Mouse (Mus musculus): Measurements from ENCODE around the gene Fgfr1op. TPM values are rescaled to one million over a fixed set of nuclear protein-coding genes. Genes with fewer than 3 reads are reported as not detected.

Fgfr1op gene
- total and polyA plus RNA-seq, 3 experiments = 43.5 to 44.5 TPM; not detected in 1

Other genes starting within 250 kb of the Fgfr1op start
- gene Tagap, start 239.5 kb upstream of the Fgfr1op start, total RNA-seq (2012; rRNA removed) = 3.3 and 4.3 TPM in 2 replicates
- gene Tagap, start 239.5 kb upstream of the Fgfr1op start, polyA plus RNA-seq (2012; ENCODE audit: insufficient read depth in 1 of 2, insufficient read length in 2 of 2, low read depth in 1 of 2, low replicate concordance in 2 of 2, missing spikeins in 1 of 2) = 1 to 10 TPM in 1 of 2 experiments, not detected in 1; 4.5 TPM
- 18.7 and 25.5 TPM in 2 replicates for gene Rsph3a, start 219.9 kb upstream of the Fgfr1op start, total RNA-seq (2012; rRNA removed)
- 10 to 100 TPM in 1 of 2 experiments, not detected in 1; 37.4 TPM for gene Rsph3a, start 219.9 kb upstream of the Fgfr1op start, polyA plus RNA-seq (2012; ENCODE audit: insufficient read depth in 1 of 2, insufficient read length in 2 of 2, low read depth in 1 of 2, low replicate concordance in 2 of 2, missing spikeins in 1 of 2)
- gene Gm49673, start 17.7 kb upstream of the Fgfr1op start, total RNA-seq (2012; rRNA removed) = not detected in 2 replicates
- not detected for gene Gm49673, start 17.7 kb upstream of the Fgfr1op start, polyA plus RNA-seq (2012; ENCODE audit: insufficient read depth in 1 of 2, insufficient read length in 2 of 2, low read depth in 1 of 2, low replicate concordance in 2 of 2, missing spikeins in 1 of 2)
- 44.5 and 49.3 TPM in 2 replicates for gene Rnaset2a, start 17.4 kb upstream of the Fgfr1op start, total RNA-seq (2012; rRNA removed)
- 10 to 100 TPM in 1 of 2 experiments, not detected in 1; 11.6 TPM for gene Rnaset2a, start 17.4 kb upstream of the Fgfr1op start, polyA plus RNA-seq (2012; ENCODE audit: insufficient read depth in 1 of 2, insufficient read length in 2 of 2, low read depth in 1 of 2, low replicate concordance in 2 of 2, missing spikeins in 1 of 2)
- gene Ccr6, start 70.5 kb downstream of the Fgfr1op start, total RNA-seq (2012; rRNA removed) = not detected in 2 replicates
- not detected for gene Ccr6, start 70.5 kb downstream of the Fgfr1op start, polyA plus RNA-seq (2012; ENCODE audit: insufficient read depth in 1 of 2, insufficient read length in 2 of 2, low read depth in 1 of 2, low replicate concordance in 2 of 2, missing spikeins in 1 of 2)
- 89.6 and 105 TPM in 2 replicates for gene Mpc1, start 117.4 kb downstream of the Fgfr1op start, total RNA-seq (2012; rRNA removed)
- gene Mpc1, start 117.4 kb downstream of the Fgfr1op start, polyA plus RNA-seq (2012; ENCODE audit: insufficient read depth in 1 of 2, insufficient read length in 2 of 2, low read depth in 1 of 2, low replicate concordance in 2 of 2, missing spikeins in 1 of 2) = 10 to 100 TPM in 1 of 2 experiments, not detected in 1; 56.2 TPM
- gene Sft2d1, start 145.6 kb downstream of the Fgfr1op start, total RNA-seq (2012; rRNA removed) = 87.9 and 88.0 TPM in 2 replicates
- 100 to 1,000 TPM in 1 of 2 experiments, not detected in 1; 101 TPM for gene Sft2d1, start 145.6 kb downstream of the Fgfr1op start, polyA plus RNA-seq (2012; ENCODE audit: insufficient read depth in 1 of 2, insufficient read length in 2 of 2, low read depth in 1 of 2, low replicate concordance in 2 of 2, missing spikeins in 1 of 2)
- 0.03 and 0.04 TPM in 2 replicates for gene Prr18, start 172.0 kb downstream of the Fgfr1op start, total RNA-seq (2012; rRNA removed)
- under 1 TPM in 1 of 2 experiments, not detected in 1; 0.10 TPM for gene Prr18, start 172.0 kb downstream of the Fgfr1op start, polyA plus RNA-seq (2012; ENCODE audit: insufficient read depth in 1 of 2, insufficient read length in 2 of 2, low read depth in 1 of 2, low replicate concordance in 2 of 2, missing spikeins in 1 of 2)
- not detected in 2 replicates for gene T2, start 190.5 kb downstream of the Fgfr1op start, total RNA-seq (2012; rRNA removed)
- gene T2, start 190.5 kb downstream of the Fgfr1op start, polyA plus RNA-seq (2012; ENCODE audit: insufficient read depth in 1 of 2, insufficient read length in 2 of 2, low read depth in 1 of 2, low replicate concordance in 2 of 2, missing spikeins in 1 of 2) = under 1 TPM in 1 of 2 experiments, not detected in 1; 0.15 TPM